19 mouse cellular contexts compared by ENCODE assay signal in the genomic region with DNA sequence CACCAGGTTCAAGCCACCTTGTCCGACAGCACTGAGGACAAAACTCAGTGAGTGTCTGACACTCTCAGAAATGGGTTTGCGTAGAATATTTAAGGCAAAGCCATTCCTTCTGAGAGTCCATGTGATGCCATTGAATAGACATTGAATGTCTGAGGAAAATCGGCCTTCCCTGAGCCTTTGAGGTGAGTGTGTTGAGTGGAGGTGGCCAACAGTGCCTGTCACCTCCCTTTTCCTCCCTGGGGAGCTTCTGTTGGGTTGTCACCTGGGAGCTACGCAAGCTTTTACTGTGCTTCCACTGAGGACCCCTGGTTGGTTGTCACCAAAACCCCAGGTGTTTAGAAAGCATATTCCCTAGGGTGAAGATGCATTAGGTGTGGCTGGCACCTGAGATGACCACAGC. TPM values are rescaled to one million over a fixed set of nuclear protein-coding genes. Genes with fewer than 3 reads are reported as not detected.
"Had no signal": no experiment of that assay in that cellular context is flagged by ENCODE, and none has a peak within 500 bp of the region (broad histone marks: within the 10 kb centered on the region; RNA-seq: fewer than 3 reads in every experiment).

No protein-coding gene starts in this region.

- H3K36me3 ChIP-seq: neural tube, embryonic 13.5 days; neural tube, embryonic 15.5 days; stomach, embryonic 15.5 days had no signal

- DNase-seq: retina, postnatal 1 day; right cerebral cortex, adult 18-20 months; right cerebral cortex, postnatal 14 days; right cerebral cortex, postnatal 25 days; right cerebral cortex, postnatal 4 days; spleen, adult 18-20 months; thymus, adult 18-20 months; thymus, adult 2 months; thymus, postnatal 14 days; thymus, postnatal 25 days; thymus, postnatal 36 days; thymus, postnatal 4 days had no signal

- H3K27me3 ChIP-seq: neural tube, embryonic 13.5 days; neural tube, embryonic 15.5 days had no signal

- H3K4me1 ChIP-seq: stomach, embryonic 15.5 days had no signal

- H3K4me3 ChIP-seq: neural tube, embryonic 13.5 days; neural tube, embryonic 15.5 days; stomach, embryonic 15.5 days had no signal

- H3K27ac ChIP-seq: neural tube, embryonic 13.5 days; neural tube, embryonic 15.5 days; stomach, embryonic 15.5 days; stomach, postnatal 0 days had no signal

- H3K9me3 ChIP-seq: neural tube, embryonic 13.5 days; neural tube, embryonic 15.5 days; stomach, embryonic 15.5 days had no signal

RNA-seq across cellular contexts. Expression of gene Cdh26, which starts 1.7 kb away (rescaled TPM):
- total RNA-seq: neutrophil, adult 5-6 weeks had no signal
- polyA plus RNA-seq: neural tube, embryonic 13.5 days; spleen, adult 2 months had no signal

RNA-seq across cellular contexts. Expression of gene Sycp2, which starts 21.2 kb away (rescaled TPM):
- polyA plus RNA-seq: small intestine, adult 2 months; spleen, adult 2 months; thymus, adult 2 months had no signal
